Mouse (Mus musculus) heart, postnatal 14 days (tissue): Measurements from ENCODE around the gene Wdr20. TPM values are rescaled to one million over a fixed set of nuclear protein-coding genes. Genes with fewer than 3 reads are reported as not detected.
"Not testable (repeated sequence)": the region's sequence is repeated elsewhere in the genome, so short reads cannot be mapped to it uniquely, and the experiment has no call there.

ENCODE experiments used
- DNase-seq, 2 experiments: peaks; one replicate each; pipeline ENCODE4 v3.0.0; 2021 to 2022
- intact Hi-C: fragments of 180-260 bp; cut with DNase I; formaldehyde crosslinking; loops from one replicate; pipeline ENCODE4 v1.15.1; 2025
- long read RNA-seq, 2 experiments: library from polyadenylated mRNA; stranded (forward); transcript quantifications; one replicate each; pipeline ENCODE4 v2.0.0; 2021
- total RNA-seq, 2 experiments: library from RNA; stranded (reverse); gene quantifications; 2 replicates each; pipeline ENCODE4 v1.2.3; 2021

The Wdr20 gene
- total RNA-seq = 10 to 100 TPM; 32.9 to 35.2 TPM
- long read RNA-seq, experiment 1, transcript Wdr20-201 (3 exons, 2,384 nt) = major isoform, 22 of 60 reads
- long read RNA-seq, experiment 1, transcript Wdr20-205 (3 exons, 1,351 nt) = minor isoform, 19 of 60 reads
- long read RNA-seq, experiment 1, partial matches to known transcripts = 0 of 60 reads
- long read RNA-seq, experiment 1, other reads (novel, unspliced or antisense) = 19 of 60 reads
- long read RNA-seq, experiment 2, transcript Wdr20-205 (3 exons, 1,351 nt) = minor isoform, 20 of 60 reads
- long read RNA-seq, experiment 2, transcript Wdr20-201 (3 exons, 2,384 nt) = major isoform, 25 of 60 reads
- long read RNA-seq, experiment 2, partial matches to known transcripts = 1 of 60 reads
- long read RNA-seq, experiment 2, other reads (novel, unspliced or antisense) = 14 of 60 reads

- peak; percentile 100 for DNase-seq
- intact Hi-C loops = loop anchor here (5.0 kb wide), 2 partner anchors 70 to 105 kb away; partner anchors contain the start of gene Mok
These were observed at the start of gene Wdr20 for GRCm38 (mm10) chr12:110737170-110738157. Gene Wdr20 (plus strand): TSS chr12:110737944.

- DNase-seq, intact Hi-C loops: not testable (repeated sequence)
These were observed 48.8 kb upstream of the Wdr20 start for GRCm38 (mm10) chr12:110688921-110689320.

- DNase-seq = no peak
- intact Hi-C loops = no loop called here
These were observed 47.7 kb upstream of the Wdr20 start for GRCm38 (mm10) chr12:110689919-110690643.

GRCm38 (mm10) chr12:110693378-110693777, 44.4 kb upstream of the Wdr20 start:
- DNase-seq, intact Hi-C loops: not testable (repeated sequence)

- intact Hi-C loops = no loop called here
- DNase-seq = peak in 1 of 2 experiments; percentile 66
These were observed 42.0 kb upstream of the Wdr20 start for GRCm38 (mm10) chr12:110695676-110696171.

- intact Hi-C loops = no loop called here
- peak; percentile 99 to 100 for DNase-seq
These were observed 41.4 kb upstream of the Wdr20 start for GRCm38 (mm10) chr12:110696173-110696974.

- DNase-seq = no peak
- intact Hi-C loops = no loop called here
These were observed 40.8 kb upstream of the Wdr20 start for GRCm38 (mm10) chr12:110696975-110697400.

GRCm38 (mm10) chr12:110697457-110697856, 40.3 kb upstream of the Wdr20 start:
- intact Hi-C loops = no loop called here
- no peak for DNase-seq

GRCm38 (mm10) chr12:110698080-110698479, 39.7 kb upstream of the Wdr20 start:
- intact Hi-C loops = no loop called here
- no peak for DNase-seq

- DNase-seq = no peak
- intact Hi-C loops = no loop called here
These were observed 39.1 kb upstream of the Wdr20 start for GRCm38 (mm10) chr12:110698523-110699170.

GRCm38 (mm10) chr12:110699171-110699547, 38.6 kb upstream of the Wdr20 start:
- intact Hi-C loops = no loop called here
- no peak for DNase-seq

GRCm38 (mm10) chr12:110700730-110701129, 37.0 kb upstream of the Wdr20 start:
- DNase-seq = no peak
- intact Hi-C loops = loop anchor here (10.0 kb wide), 1 partner anchor 246 kb away; no protein-coding TSS in a partner anchor

- intact Hi-C loops = loop anchor here (10.0 kb wide), 1 partner anchor 247 kb away; no protein-coding TSS in a partner anchor
- DNase-seq = not testable (repeated sequence)
These were observed 36.4 kb upstream of the Wdr20 start for GRCm38 (mm10) chr12:110701363-110701762.

- intact Hi-C loops = loop anchor here (2.0 to 10.0 kb wide), 3 partner anchors 104 to 282 kb away; no protein-coding TSS in a partner anchor
- DNase-seq = no peak
These were observed 35.2 kb upstream of the Wdr20 start, which contains the start of gene Hsp90aa1 for GRCm38 (mm10) chr12:110702556-110702955. Gene Hsp90aa1 (minus strand): TSS chr12:110702728.

GRCm38 (mm10) chr12:110703008-110703471, 34.7 kb upstream of the Wdr20 start:
- DNase-seq = peak; percentile 91 to 94
- intact Hi-C loops = loop anchor here (2.0 to 10.0 kb wide), 3 partner anchors 104 to 282 kb away; no protein-coding TSS in a partner anchor

GRCm38 (mm10) chr12:110703682-110704081, 34.1 kb upstream of the Wdr20 start:
- intact Hi-C loops = loop anchor here (2.0 to 10.0 kb wide), 3 partner anchors 105 to 283 kb away; no protein-coding TSS in a partner anchor
- no peak for DNase-seq

- intact Hi-C loops = loop anchor here (10.0 kb wide), 1 partner anchor 251 kb away; no protein-coding TSS in a partner anchor
- not testable (repeated sequence) for DNase-seq
These were observed 32.3 kb upstream of the Wdr20 start for GRCm38 (mm10) chr12:110705419-110705818.
